Mouse (Mus musculus): ENCODE measurements around the gene Mpp3.

DNA sequence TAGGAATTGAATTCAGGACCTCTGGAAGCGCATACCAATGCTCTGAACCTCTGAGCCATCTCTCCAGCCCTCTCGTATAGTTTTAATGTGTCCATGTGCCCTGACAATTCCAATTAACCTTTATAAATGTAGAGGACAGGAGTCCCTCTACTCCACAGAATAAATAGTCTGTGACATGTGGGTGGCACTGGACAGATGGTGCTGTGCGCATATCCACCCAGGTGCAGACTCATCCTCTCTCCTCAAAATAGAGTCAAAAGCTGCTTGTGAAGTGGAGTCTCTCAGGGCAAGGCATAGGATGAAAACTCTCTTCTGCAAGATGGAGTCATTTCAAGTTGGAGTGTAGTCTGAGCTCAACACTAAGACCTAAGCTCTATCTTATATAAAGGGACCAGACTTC is 38.0 kb downstream of the Mpp3 start:
- no peak for TF ChIP-seq POLR2A (IDR thresholded peaks at IDR 0.05; ENCODE audit: extremely low read depth, insufficient read depth, low read length)
- TF ChIP-seq CTCF (IDR thresholded peaks at IDR 0.05; ENCODE audit: extremely low read depth, insufficient read depth, low read length), result no peak

Data from cortical plate, adult 2 months (tissue).